Mouse (Mus musculus) MEL-GATA-1-ER (cell line): ENCODE measurements around the gene Obp1a.

Source experiments
- DNase-seq: peaks from one replicate; pipeline ENCODE4 v3.0.0-alpha.2; 2012; ENCODE audit warnings: low read depth; ENCODE audit errors: extremely low read depth

The Obp1a gene

DNA sequence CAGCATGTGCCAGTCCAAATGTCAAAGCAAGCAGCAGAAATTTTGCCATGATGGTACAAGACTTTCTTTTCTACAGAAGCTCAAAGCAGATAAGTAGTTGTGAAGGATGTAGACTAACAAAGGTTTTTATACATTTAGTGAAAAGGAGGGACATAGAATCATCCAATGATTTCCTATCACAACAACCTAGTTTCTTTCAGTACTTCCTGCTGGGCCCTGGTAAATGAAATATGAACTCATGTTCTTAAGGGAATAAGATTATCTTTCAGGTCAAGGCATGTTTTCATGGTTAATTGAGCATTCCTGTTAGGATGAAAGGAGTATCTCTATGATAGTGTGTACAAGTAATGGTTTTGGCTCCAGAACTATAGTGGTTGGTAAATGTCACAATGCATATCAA, at the start of gene Obp1a:
Obp1a (minus strand) TSS at position 101 of the 400 bp plus-strand sequence.
- DNase-seq: no peak

DNA sequence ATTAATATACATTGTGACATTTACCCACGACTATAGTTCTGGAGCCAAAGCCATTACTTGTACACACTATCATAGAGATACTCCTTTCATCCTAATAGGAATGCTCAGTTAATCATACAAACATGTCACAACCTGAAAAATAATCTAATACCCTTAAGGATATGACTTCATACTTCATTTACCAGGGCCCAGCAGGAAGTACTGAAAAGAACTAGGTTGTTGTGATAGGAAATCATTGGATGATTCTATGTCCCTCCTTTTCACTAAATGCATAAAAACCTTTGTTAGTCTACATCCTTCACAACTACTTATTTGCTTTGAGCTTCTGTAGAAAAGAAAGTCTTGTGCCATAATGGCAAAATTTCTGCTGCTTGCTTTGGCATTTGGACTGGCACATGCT, 34.0 kb upstream of the Obp1a start, which contains the start of gene Gm5938:
Gm5938 (plus strand) TSS at position 301 of the 400 bp plus-strand sequence.
- DNase-seq: no peak
